Mouse (Mus musculus) telencephalon, adult 2 months (tissue): ENCODE data around the gene Ercc1.

Experiments
- DNase-seq: peaks from one replicate; pipeline ENCODE4 v3.0.0-alpha.2; 2011; ENCODE audit warnings: low read depth, low spot score

The Ercc1 gene

DNA sequence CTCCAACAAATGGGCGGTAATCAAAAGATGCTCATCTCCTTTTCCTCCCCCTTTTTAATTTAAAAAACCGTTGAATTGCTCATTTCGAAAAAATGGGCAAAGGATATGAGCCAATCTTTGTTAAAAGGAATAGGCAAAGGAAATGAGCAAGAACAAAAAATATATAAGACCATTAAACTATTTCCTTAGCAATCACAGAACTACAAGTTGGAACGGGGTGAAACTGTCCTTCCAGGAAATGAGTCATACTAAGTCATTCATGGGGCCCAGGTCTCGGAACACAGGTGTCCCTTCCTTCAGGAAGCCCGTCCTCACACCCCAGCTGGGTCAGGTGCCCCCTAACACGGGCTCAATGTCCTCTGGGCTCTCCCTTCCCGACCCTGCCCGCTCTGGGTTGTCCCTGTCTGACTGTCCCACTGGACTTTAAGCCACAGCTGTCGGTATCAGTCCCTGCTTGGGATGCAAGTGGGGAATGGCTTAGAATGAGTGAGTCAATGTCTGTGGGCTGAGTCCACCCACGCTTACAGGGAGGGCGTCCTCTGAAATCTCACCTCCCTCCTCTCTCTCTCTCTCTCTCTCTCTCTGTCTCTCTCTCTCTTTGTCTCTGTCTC, at the start of gene Ercc1:
Gene Ercc1 (plus strand): TSS at position 542 of the 611 bp plus-strand sequence.
- DNase-seq: no peak

DNA sequence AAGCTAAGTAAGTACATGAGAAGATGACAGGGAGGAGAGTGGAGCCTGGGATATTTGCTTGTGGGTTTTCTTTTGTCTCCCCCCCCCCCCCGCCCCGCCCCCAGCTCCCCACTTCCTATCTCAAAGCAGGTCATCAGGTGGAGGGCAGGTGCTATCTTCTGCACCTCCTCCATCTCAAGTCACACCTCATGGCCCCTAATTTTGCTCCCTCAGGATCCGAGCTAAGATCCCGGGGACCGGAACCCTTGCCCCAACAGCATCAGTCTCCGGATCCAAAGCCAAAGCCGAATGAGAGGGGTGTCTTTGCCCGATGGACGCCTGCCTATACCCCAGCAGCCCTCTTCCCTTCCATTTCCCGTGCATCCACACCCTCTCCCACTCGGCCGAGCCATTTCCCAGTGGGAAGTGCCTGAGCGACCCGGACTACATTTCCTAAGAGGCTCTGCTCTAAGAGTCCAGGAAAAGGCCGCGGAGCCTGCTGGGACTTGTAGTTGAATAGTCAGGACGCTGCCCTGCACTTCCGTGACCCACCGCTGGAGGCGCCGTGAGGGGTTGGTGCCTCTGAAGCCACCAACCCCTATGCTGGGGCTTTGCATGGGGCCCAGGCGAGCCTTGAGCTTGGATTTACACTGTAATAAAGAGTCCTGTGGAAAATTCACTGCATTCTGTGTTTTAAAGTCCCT, 48.9 kb upstream of the Ercc1 start:
- peak; percentile 92 for DNase-seq

DNA sequence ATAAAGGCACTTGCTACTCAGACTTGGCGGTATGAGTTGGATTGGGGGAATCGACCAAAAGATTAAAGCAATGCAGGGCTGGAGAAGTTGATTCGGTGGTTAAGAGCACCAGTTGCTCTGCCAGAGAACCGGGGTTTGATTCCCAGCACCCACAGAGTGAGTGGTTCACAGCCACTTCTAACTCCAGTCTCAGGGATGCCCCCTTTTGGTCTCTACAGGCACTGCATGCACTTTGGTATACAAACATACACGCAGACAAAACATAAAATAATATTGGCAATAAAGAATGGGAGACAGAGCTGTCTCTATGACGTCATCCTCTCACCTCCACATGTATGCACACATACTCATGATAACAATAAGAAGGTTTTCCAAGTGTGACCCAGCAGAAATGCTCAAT, 47.5 kb upstream of the Ercc1 start:
- no peak for DNase-seq

DNA sequence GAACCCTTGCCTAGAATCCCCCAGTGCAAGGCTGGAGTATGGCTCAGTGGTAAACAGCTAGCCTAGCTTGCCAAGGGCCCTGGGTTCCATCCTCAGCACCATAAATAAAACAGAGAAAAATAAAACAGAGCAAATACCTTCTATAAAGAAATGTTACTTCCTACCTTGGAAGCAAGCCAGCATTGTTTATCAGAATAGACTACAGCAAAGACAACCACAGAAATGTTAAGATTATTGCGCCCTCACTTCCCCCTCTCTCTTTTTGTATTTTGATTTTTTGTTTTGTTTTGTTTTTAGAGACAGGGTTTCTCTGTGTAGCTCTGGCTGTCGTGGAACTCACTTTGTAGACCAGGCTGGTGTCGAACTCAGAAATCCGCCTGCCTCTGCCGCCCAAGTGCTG, 46.8 kb upstream of the Ercc1 start:
- DNase-seq: no peak

DNA sequence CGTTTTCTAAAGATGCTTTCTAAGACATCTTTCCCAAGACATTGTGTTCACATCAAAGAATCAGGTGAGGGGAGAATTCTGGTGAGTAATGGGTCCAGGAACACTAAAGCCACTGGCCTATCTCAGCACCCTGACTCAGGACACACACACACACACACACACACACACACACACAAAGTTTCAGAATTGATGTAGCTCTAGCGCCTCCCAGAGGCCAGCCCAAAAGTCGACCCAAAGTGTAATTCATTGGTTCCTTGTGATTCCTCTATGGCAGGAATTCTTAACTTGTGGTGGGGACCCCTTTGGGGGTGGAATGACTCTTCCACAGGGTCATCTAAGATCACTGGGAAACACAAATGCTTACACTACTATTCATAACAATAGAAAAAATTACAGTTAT, 45.4 kb upstream of the Ercc1 start:
- DNase-seq: no peak

DNA sequence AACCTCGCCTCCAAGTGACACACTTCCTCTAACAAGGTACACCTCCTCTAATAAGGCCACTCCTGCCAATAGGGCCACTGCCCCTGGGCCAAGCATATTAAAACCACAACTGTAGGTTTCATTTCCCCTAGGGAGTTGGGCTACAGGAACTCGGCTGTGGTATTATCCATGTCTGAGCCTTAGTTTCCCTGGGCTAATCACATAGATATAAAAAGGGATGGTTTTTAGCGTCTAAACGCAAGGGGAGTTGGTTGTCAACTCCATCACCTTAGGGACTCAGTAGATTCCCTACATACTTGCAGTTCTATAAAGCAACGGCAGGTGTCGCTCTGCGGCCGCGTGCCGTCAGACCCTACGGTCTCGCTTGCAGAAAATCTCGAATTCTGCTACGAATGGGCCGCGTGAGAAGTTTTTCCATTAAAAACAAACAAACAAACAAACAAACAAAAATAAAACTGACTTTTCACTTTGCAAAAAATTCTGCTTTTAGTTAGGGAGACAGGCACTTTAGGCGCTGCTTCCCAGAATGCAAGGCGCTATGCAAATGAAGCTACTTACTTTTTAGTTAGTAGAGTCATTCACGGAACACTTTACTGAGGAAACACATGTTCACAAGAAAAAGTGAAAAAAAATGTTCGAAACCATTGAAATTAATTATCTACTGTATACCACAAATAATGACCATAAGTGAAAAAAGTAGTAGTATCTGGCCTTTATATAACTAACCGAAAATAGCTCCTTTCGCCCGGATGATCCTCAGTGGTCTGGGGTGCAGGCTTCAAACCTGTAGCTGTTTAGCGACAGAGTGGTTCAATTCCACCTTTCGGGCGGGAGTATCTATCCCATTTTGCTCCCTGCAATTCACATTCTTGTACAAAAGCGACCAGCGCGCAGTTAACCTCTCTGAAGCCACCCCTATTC, 43.8 kb upstream of the Ercc1 start:
- peak; percentile 78 for DNase-seq

DNA sequence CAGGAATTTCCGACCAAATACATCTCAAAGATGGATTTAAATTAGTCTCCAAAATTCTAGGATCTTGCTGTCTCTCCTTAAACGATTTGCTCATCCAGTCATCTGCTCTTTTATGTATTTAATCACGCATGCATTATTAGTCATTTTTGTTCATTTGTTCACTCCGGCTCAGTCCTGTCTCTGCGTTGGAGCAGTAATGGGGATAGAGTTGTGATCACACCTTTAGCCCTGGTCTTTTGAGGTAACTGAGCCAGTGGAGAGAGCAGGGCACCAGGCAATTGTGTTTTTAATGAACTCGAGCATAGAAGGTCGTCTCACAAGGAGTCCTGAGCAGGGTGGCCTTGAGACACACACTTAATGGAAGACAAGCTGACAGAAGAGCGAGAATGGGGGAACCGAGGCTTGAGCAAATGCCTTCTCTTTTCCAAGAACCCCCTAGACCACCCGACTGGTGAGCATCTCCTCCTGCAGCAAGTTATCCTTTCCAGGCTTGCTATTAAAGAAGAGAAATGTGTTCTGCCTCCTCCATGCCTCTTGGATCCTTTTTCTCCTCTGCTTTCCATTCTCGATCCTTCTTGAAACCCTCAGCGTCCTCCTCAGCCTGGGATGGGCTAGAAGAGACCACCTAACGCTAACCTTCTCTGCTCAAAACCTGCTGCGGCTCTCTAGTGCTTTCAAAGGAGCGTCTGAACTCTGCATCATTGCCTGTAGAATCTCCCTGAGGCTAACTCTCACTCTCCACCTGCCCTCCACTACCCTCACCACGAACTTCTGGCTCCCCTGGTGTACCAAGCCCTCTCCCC, 42.9 kb upstream of the Ercc1 start:
- DNase-seq: no peak

DNA sequence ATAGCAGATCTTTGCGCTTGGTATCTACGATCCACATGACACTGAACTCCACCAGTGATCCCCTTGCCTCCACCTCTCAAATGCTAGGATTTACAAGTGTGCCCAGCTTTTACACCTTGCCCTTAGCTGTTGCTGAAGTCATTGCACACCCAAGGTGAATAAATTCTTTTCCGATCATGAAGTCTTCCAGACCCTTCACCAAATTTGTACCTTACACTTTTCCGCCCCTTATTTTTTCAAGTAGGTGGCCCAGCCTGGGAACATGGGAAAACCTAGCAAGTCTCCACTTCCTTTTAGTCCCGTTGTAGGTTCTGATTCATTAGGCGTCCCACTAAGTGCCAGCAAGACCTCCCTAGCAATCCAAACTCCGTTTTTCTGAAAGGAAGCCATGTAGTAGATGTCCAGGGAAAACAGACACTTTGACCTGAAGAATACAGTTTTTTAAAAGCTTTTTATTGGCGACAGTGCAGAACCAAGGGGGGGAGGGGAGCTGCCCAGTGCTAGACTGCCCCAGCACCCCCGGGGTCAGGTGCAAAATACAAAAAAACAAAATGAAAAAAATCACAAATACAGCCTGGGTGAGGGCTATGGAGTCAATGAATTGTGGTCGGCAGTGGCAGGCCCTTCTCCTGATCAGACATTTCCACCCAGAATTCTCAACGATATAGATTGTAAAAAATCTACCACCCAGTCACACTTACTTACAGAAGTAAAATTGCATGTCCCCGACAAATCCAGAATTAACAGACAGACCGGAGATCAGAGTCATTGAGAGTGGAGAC, 42.1 kb upstream of the Ercc1 start:
- no peak for DNase-seq

DNA sequence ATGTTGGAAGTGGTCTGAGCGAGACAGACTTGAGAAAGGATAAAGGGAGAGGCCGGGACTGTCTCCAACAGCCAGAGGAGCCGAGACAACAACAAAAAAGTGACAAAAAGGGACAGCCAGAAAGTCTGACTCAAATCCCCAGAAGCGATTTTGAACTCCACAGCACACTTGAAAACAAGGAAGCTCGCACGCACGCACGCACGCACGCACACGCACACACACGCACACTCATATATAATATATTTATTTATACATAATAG, 41.6 kb upstream of the Ercc1 start:
- DNase-seq: no peak

DNA sequence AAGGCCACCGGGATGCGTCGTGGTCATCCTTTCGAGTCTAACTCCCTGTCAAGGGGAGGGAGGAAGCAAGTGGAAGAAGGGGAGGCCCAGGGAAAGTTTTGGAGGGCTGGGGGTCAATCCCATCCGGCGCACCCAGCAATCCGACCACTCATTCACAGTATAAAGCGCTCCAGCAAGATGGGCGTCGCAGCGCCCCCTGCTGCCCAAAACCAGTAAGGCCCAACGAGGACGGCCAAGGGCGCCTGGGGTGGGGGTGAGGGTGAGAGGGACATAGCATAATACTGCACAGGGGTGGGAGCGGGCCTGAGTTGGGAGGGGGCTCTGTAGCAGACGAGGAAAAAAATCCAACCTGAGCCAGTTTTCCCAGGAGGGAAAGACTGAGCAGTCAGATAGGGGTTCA, 40.8 kb upstream of the Ercc1 start:
- no peak for DNase-seq

DNA sequence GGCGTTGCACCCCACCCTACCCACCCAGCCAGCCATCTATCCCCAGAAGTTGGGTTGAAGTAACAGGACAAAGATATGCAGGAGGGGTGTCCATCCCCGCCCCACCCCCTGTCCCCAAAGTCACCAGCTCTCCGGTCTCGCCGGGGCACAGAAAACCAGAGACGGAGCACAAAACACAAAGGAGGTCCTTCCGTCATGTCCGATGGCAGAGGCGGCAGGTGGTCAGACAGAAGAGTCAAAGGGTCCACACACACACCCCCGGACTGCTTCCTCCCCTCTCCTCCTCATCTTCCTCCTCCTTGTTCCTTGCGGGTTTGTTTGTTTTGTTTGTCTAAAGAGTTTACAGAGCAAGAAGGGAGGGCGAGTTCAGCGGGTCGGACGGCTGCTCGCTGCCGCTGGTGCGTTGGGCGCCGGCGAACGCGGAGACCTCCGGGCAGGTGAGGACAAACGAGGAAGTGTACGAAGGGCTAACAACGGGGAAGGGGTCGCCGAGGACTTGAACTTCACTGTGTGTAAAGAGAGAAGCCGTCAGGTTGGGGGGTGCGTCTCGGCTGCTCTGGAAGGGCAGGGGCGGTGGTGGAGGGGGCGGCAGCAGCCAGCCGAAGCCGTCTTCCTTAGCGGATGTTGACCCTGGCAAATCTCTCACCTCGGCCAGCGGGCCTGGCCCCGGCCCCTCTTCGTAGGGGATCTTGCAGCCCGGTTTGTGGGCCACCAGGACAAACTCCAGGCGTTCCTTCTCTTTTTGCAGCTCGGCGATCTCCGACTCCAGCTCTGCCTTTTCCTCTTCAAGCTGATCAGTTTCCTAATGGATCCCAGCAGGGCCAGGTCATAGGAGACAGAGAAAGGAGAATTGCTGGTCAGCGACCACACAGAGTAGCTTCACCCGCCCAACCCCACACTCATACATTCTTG, 39.8 kb upstream of the Ercc1 start:
- no peak for DNase-seq

DNA sequence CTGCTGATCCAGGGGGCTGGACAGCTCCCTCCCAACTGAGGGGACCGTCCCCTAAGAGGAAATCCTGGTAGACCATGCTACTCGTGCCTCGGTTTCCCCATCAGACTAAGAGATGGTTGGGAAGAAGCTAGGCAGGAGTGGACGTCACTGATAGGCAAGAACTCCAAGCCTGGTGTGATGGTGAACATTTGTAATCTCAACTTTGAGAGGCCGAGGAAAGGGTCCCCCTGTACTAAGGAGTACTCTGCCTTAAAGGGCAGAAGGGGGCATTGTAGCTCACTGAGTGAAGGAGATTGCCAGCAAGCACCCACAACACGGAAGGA, 39.2 kb upstream of the Ercc1 start:
- no peak for DNase-seq

DNA sequence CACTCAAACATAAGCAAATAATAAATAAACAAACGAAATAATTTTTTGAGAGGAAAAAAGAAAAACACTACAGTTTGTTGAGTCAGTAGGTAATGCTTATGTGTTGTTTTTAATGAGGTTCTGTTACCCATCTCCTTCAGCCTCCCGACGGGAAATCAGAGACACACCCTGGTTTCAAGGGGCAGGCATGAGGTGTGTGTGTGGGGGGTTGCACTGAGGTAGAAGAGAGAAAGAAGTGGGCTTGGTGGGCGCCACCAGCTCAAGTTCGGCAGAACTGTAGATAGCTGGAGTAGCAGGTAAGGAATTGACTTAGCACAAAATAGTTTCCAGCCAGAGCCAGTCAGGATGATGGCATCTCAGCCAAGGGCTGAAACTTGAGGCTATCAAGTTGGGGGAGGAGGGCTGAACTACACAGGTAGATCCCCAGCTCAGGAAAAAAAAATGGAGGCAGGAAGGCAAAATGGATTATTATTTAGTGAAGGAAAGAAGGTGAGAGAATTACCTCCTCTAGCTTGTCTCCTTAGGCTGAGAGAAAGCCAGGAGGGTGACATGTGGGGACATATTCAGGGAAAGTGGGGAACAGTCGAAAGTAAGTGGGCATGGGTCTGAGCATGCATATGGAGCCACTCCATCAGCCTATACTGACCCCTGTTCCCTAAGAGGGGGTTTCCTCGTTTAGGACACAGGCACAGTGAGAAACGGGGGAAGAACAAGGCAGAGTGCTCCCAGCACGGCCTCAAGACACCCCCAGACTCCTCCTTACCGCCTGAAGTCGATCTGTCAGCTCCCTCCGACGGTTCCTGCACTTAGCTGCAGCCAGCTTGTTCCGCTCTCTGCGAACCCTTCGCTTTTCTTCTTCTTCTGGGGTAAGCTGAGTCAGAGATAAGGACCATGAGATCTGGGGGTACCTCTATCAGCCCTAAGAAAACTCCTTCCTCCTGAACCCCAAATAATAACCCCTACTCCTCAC, 38.5 kb upstream of the Ercc1 start:
- no peak for DNase-seq

DNA sequence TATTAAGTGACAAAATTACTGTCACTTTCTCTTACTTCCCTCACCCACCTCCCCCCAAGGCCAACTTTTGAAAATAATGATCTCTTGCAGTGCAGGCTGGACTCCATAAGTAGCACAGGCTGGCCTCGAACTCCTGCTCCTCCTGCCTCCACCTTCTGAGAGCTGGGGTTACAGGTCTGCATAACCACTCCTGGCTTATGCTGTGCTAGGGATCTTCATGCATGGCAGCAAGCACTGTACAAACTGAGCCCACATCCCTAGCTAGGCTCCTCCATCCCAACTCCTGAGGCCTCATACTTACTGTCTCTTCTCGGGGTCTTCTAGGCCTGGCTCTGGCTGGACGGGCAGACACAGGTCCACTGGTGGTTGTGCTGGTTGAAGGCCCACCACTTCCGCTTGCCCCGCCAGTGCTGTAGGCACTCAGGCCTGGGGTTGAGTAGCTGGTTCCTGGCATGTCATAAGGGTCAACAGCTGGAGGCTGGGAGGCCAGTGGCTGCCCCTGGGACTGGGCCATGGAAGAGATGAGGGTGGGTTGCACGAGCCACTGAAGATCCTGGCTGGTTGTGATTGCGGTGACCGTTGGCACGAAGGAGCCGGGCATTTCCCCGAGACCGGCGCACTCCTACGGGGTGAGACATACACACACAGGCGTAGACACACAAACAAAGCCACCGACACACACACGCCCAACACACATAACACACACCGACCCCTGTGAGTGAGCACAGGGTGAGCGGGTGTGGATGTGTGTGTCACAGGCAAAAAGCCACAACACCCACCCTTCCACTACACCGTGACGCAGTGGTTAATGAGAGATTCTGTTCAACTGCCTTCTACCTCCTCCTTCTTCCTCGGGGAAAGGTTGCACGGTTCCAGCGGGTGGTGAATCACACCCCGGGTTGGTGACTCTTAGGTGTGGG, 37.5 kb upstream of the Ercc1 start:
- no peak for DNase-seq

DNA sequence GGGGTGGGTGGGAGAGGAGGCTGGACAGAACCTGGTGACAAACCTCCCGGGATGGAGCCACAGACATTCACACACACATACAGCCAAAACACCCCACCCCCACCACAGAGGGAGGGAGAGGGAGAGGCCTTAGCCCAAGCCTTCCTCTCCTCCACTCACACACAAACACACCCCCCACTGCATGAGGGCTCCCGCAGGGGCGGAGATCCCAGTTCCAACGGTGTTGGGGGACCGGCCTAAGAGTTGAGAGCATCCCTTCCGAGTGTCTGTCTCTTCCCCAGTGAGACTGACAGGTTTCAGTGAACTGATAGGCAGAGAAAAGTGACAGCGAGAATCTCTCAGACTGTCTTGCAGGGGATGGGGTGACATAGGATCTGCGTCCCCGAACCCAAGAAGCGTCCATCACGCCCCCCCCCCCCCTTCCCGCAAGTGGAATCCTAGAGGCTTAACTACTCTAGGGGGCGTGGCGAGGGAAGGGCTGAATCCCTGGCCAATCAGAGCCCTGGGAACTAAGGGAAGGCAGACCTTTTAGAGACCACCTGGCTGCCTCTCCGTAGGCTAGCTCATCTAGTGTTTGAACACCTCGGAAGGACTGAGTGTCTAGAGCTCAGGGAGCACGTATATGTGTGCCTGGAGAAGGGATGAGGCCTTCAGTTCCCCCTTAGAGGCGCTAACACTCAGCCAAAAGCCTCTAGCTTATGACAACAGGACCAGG, 36.7 kb upstream of the Ercc1 start:
- DNase-seq: peak; percentile 69

DNA sequence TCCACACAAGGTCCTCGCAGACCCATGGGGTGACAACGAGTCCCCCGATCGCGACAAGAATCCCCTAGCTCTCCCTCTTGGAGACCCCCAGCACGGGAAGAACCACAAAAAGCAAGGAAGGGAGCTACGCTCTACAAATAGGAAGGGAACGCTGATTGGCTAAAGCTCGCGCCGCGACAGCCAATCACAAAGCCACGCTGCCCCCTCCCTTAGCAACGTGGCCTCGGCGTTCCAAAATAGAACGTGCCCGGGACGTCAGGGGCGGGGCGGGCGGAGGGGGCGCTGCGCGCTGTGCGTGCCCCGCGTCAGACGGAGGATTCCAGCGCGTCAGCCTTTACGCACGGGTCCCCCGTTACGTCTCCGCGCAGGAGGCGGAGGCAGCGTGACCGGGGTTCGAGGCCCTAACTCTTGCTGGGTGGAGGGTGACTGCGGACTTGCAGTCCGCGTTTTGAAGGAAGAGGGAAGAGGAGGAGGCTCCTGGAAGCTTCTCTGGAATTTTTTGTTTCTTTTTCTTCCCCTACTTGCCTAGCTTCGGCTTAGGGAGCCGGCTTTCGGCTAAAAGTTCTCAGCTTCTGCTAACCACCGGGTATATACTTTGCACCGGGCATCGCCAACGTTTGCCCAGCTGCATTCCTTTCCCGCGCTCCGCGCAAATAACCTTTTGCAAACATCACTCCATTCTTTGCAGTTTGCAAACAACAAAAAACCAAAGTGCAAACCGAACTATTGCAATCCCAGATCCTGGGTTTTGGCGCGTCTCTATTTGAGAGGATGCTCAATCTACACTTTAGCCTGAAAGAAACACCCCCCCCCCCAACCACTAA, 35.9 kb upstream of the Ercc1 start:
- DNase-seq: peak; percentile 90
